Mouse (Mus musculus): Measurements from ENCODE around the gene Otud7b. TPM values are rescaled to one million over a fixed set of nuclear protein-coding genes. Genes with fewer than 3 reads are reported as not detected.

The Otud7b gene
- polyA plus RNA-seq (2012; rRNA removed; ENCODE audit: low replicate concordance) = 7.5 and 20.3 TPM in 2 replicates

GRCm38 (mm10) chr3:96104261-96105065 is at the start of gene Otud7b:
Gene Otud7b, plus strand, starts transcription at chr3:96104527.

GRCm38 (mm10) chr3:96058231-96058896 is 46.0 kb upstream of the Otud7b start, which contains the start of gene Vps45:
Gene Vps45, minus strand, starts transcription at chr3:96058466.

GRCm38 (mm10) chr3:96161869-96162840 is 57.8 kb downstream of the Otud7b start, which contains the start of gene Mtmr11:
Gene Mtmr11, plus strand, starts transcription at chr3:96162004.

GRCm38 (mm10) chr3:96172197-96173178 is 68.2 kb downstream of the Otud7b start, which contains the start of gene Sf3b4:
Gene Sf3b4, plus strand, starts transcription at chr3:96172332.

GRCm38 (mm10) chr3:96180727-96181477 is 76.6 kb downstream of the Otud7b start, which contains the start of gene Sv2a:
Gene Sv2a, plus strand, starts transcription at chr3:96181151.

Other genes starting within 250 kb of the Otud7b start
- 6.7 and 7.3 TPM in 2 replicates for gene Prpf3, start 248.6 kb upstream of the Otud7b start, polyA plus RNA-seq (2012; rRNA removed; ENCODE audit: low replicate concordance)
- 7.6 and 19.4 TPM in 2 replicates for gene Mrps21, start 233.0 kb upstream of the Otud7b start, polyA plus RNA-seq (2012; rRNA removed; ENCODE audit: low replicate concordance)
- 1.6 and 1.8 TPM in 2 replicates for gene Ciart, start 222.3 kb upstream of the Otud7b start, polyA plus RNA-seq (2012; rRNA removed; ENCODE audit: low replicate concordance)
- gene BC028528, start 212.5 kb upstream of the Otud7b start, polyA plus RNA-seq (2012; rRNA removed; ENCODE audit: low replicate concordance) = 0.25 and 0.72 TPM in 2 replicates
- gene Aph1a, start 210.6 kb upstream of the Otud7b start, polyA plus RNA-seq (2012; rRNA removed; ENCODE audit: low replicate concordance) = 241 and 300 TPM in 2 replicates
- gene Car14, start 199.8 kb upstream of the Otud7b start, polyA plus RNA-seq (2012; rRNA removed; ENCODE audit: low replicate concordance) = 0.85 and 1.2 TPM in 2 replicates
- gene Anp32e, start 175.3 kb upstream of the Otud7b start, polyA plus RNA-seq (2012; rRNA removed; ENCODE audit: low replicate concordance) = 3.7 and 8.3 TPM in 2 replicates
- 21.7 and 26.9 TPM in 2 replicates for gene Plekho1, start 108.5 kb upstream of the Otud7b start, polyA plus RNA-seq (2012; rRNA removed; ENCODE audit: low replicate concordance)
- 3.6 and 4.1 TPM in 2 replicates for gene Vps45, start 46.1 kb upstream of the Otud7b start, polyA plus RNA-seq (2012; rRNA removed; ENCODE audit: low replicate concordance)
- 2.7 and 32.2 TPM in 2 replicates for gene Mtmr11, start 57.5 kb downstream of the Otud7b start, polyA plus RNA-seq (2012; rRNA removed; ENCODE audit: low replicate concordance)
- 79.0 and 100 TPM in 2 replicates for gene Sf3b4, start 67.8 kb downstream of the Otud7b start, polyA plus RNA-seq (2012; rRNA removed; ENCODE audit: low replicate concordance)
- gene Sv2a, start 76.6 kb downstream of the Otud7b start, polyA plus RNA-seq (2012; rRNA removed; ENCODE audit: low replicate concordance) = 0.68 and 1.5 TPM in 2 replicates
- gene Bola1, start 115.2 kb downstream of the Otud7b start, polyA plus RNA-seq (2012; rRNA removed; ENCODE audit: low replicate concordance) = 60.0 and 61.3 TPM in 2 replicates
- gene Hist2h2ab, start 115.3 kb downstream of the Otud7b start, polyA plus RNA-seq (2012; rRNA removed; ENCODE audit: low replicate concordance) = 3.2 and 7.6 TPM in 2 replicates
- 10.9 and 30.0 TPM in 2 replicates for gene Hist2h2ac, start 116.4 kb downstream of the Otud7b start, polyA plus RNA-seq (2012; rRNA removed; ENCODE audit: low replicate concordance)
- 0.78 and 2.3 TPM in 2 replicates for gene Hist2h2be, start 116.6 kb downstream of the Otud7b start, polyA plus RNA-seq (2012; rRNA removed; ENCODE audit: low replicate concordance)
- gene Hist2h3c2, start 134.6 kb downstream of the Otud7b start, polyA plus RNA-seq (2012; rRNA removed; ENCODE audit: low replicate concordance) = 85.3 and 136 TPM in 2 replicates
- gene Hist2h2aa2, start 135.7 kb downstream of the Otud7b start, polyA plus RNA-seq (2012; rRNA removed; ENCODE audit: low replicate concordance) = 228 and 312 TPM in 2 replicates
- 143 and 423 TPM in 2 replicates for gene Hist2h2aa1, start 141.0 kb downstream of the Otud7b start, polyA plus RNA-seq (2012; rRNA removed; ENCODE audit: low replicate concordance)
- gene Hist2h3c1, start 142.2 kb downstream of the Otud7b start, polyA plus RNA-seq (2012; rRNA removed; ENCODE audit: low replicate concordance) = not detected in 2 replicates
- 4.0 and 4.7 TPM in 2 replicates for gene Hist2h4, start 158.8 kb downstream of the Otud7b start, polyA plus RNA-seq (2012; rRNA removed; ENCODE audit: low replicate concordance)
- 67.4 and 121 TPM in 2 replicates for gene Hist2h3b, start 164.1 kb downstream of the Otud7b start, polyA plus RNA-seq (2012; rRNA removed; ENCODE audit: low replicate concordance)
- gene Hist2h2bb, start 165.2 kb downstream of the Otud7b start, polyA plus RNA-seq (2012; rRNA removed; ENCODE audit: low replicate concordance) = 3.7 and 9.2 TPM in 2 replicates
- gene Fcgr1, start 189.4 kb downstream of the Otud7b start, polyA plus RNA-seq (2012; rRNA removed; ENCODE audit: low replicate concordance) = 0.86 and 1.4 TPM in 2 replicates

Data from duodenum, adult 2 months (tissue).